Comparison of ENCODE assay signal across 28 mouse cellular contexts in the genomic region with DNA sequence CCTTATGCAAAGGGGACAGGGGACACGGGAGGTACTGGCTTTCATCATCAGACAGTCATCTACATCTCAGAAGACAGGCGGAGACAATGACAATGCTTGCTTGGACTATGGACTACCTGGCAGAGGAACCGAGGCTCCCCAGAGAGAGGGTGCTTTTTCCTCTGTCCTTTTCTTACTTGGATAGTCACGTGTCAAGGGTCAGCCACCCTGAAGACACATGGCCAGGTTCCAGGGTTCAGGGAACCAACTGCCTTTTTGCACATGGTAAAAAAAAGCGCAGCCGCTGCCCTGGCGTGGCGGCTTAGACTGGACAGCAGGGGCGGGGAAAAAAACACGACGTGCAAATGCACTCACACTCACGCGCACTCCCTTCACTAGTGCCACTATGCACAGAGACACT. TPM values are rescaled to one million over a fixed set of nuclear protein-coding genes. Genes with fewer than 3 reads are reported as not detected.
A peak's percentile ranks its signal among the peaks of the same experiment; 100 is the strongest.
DNase-seq lines count a peak whose midpoint lies in the region; ATAC-seq and TF ChIP-seq lines count a peak whose summit lies in the region.
"Had no signal": no experiment of that assay in that cellular context is flagged by ENCODE, and none has a peak within 500 bp of the region (broad histone marks: within the 10 kb centered on the region; RNA-seq: fewer than 3 reads in every experiment).

No protein-coding gene starts in this region.

- no peak overlapping the region for H3K9ac ChIP-seq in heart, embryonic 12.5 days
- H3K9ac ChIP-seq in heart, embryonic 11.5 days (ENCODE audit: low read depth, low read length), result no peak overlapping the region
- no peak overlapping the region for H3K9ac ChIP-seq in kidney, embryonic 15.5 days
- H3K9ac ChIP-seq in midbrain, embryonic 11.5 days (ENCODE audit: low read length), result no peak overlapping the region
- H3K9ac ChIP-seq: intestine, embryonic 15.5 days; liver, embryonic 12.5 days; neural tube, embryonic 13.5 days had no signal

- DNase-seq in kidney, adult 2 months, result peak; percentile 96
- DNase-seq in kidney, postnatal 36 days, result peak; percentile 89 to 93
- no peak for DNase-seq in layer of hippocampus, adult 18-20 months (ENCODE audit: low spot score in 2 of 2)
- no peak for DNase-seq in midbrain, embryonic 11.5 days (ENCODE audit: low spot score, missing footprints)
- DNase-seq: cerebellum, adult 18-20 months; cerebellum, postnatal 14 days; gastrocnemius, postnatal 36 days; layer of hippocampus, postnatal 36 days; thymus, postnatal 14 days had no signal

- no peak overlapping the region for H3K4me3 ChIP-seq in heart, embryonic 12.5 days
- no peak overlapping the region for H3K4me3 ChIP-seq in heart, embryonic 11.5 days (ENCODE audit: low read depth, low read length)
- H3K4me3 ChIP-seq in kidney, adult 2 months (ENCODE audit: insufficient read depth, low read depth, low read length), result no peak overlapping the region
- H3K4me3 ChIP-seq in kidney, embryonic 15.5 days (replicated peaks), result no peak overlapping the region
- H3K4me3 ChIP-seq in brown adipose tissue, adult 24 weeks (ENCODE audit: insufficient read depth, low read depth, low read length), result no peak overlapping the region
- no peak overlapping the region for H3K4me3 ChIP-seq in midbrain, embryonic 11.5 days (ENCODE audit: low read depth, low read length)
- H3K4me3 ChIP-seq: forebrain, embryonic 10.5 days; intestine, embryonic 15.5 days; liver, embryonic 12.5 days; myocyte; neural tube, embryonic 13.5 days had no signal

- H3K4me2 ChIP-seq in heart, embryonic 12.5 days, result no peak overlapping the region
- no peak overlapping the region for H3K4me2 ChIP-seq in heart, embryonic 11.5 days
- H3K4me2 ChIP-seq in kidney, embryonic 15.5 days, result no peak overlapping the region
- H3K4me2 ChIP-seq in midbrain, embryonic 11.5 days, result no peak overlapping the region
- H3K4me2 ChIP-seq: intestine, embryonic 15.5 days; liver, embryonic 12.5 days; neural tube, embryonic 13.5 days had no signal

- H3K27ac ChIP-seq in heart, embryonic 12.5 days (ENCODE audit: poor library complexity, severe bottlenecking), result no peak overlapping the region
- H3K27ac ChIP-seq in heart, embryonic 11.5 days (ENCODE audit: low read depth, low read length), result no peak overlapping the region
- peak overlapping the region; percentile 7; the same call in 1 of the 2 replicates for H3K27ac ChIP-seq in kidney, adult 2 months (ENCODE audit: insufficient read depth, low read depth, low read length)
- H3K27ac ChIP-seq in kidney, embryonic 15.5 days, result no peak overlapping the region
- H3K27ac ChIP-seq in brown adipose tissue, adult 24 weeks (replicated peaks; ENCODE audit: low read depth, low read length), result peak overlapping the region; percentile 69
- H3K27ac ChIP-seq in midbrain, embryonic 11.5 days (ENCODE audit: low read depth, low read length), result no peak overlapping the region
- H3K27ac ChIP-seq: forebrain, embryonic 10.5 days; intestine, embryonic 15.5 days; liver, embryonic 12.5 days; neural tube, embryonic 13.5 days had no signal

- H3K36me3 ChIP-seq in heart, embryonic 12.5 days, result peaks cover 84% of the 10 kb centered on the region
- peaks cover 25% of the 10 kb centered on the region for H3K36me3 ChIP-seq in heart, embryonic 11.5 days (ENCODE audit: control insufficient read depth, insufficient read depth, low read length)
- no peaks in the 10 kb centered on the region; the same call in 1 of the 2 replicates for H3K36me3 ChIP-seq in kidney, adult 2 months (ENCODE audit: control insufficient read depth, insufficient read depth, low read length)
- peaks cover 48% of the 10 kb centered on the region for H3K36me3 ChIP-seq in kidney, embryonic 15.5 days
- no peaks in the 10 kb centered on the region for H3K36me3 ChIP-seq in midbrain, embryonic 11.5 days (ENCODE audit: control insufficient read depth, insufficient read depth, low read length)

- TF ChIP-seq POLR2A in kidney, adult 2 months (IDR thresholded peaks at IDR 0.05; ENCODE audit: low read depth, low read length), result no peak

- H3K9me3 ChIP-seq in heart, embryonic 12.5 days (replicated peaks), result 0 out of 2 replicates have a peak, but pooled peaks cover 4% of the 10 kb centered on the region
- H3K9me3 ChIP-seq in heart, embryonic 11.5 days (replicated peaks; ENCODE audit: control insufficient read depth, low read length), result no peaks in the 10 kb centered on the region
- H3K9me3 ChIP-seq in kidney, embryonic 15.5 days (replicated peaks), result no peaks in the 10 kb centered on the region
- no peaks in the 10 kb centered on the region for H3K9me3 ChIP-seq in midbrain, embryonic 11.5 days (ENCODE audit: control insufficient read depth, low read length)
- H3K9me3 ChIP-seq: forebrain, embryonic 10.5 days; G1E; intestine, embryonic 15.5 days; liver, embryonic 12.5 days; neural tube, embryonic 13.5 days had no signal

- 86% methylated on average over 13 of the region's 13 CpGs for WGBS in heart, embryonic 12.5 days
- 85% methylated on average over 13 of the region's 13 CpGs for WGBS in heart, embryonic 11.5 days (ENCODE audit: insufficient replicate concordance)
- WGBS in kidney, adult 2 months, result 57% methylated on average over 13 of the region's 13 CpGs
- 88% methylated on average over 13 of the region's 13 CpGs for WGBS in kidney, embryonic 15.5 days
- WGBS in midbrain, embryonic 11.5 days, result 88% methylated on average over 13 of the region's 13 CpGs

- no peaks in the 10 kb centered on the region for H3K27me3 ChIP-seq in heart, embryonic 12.5 days (replicated peaks)
- no peaks in the 10 kb centered on the region for H3K27me3 ChIP-seq in heart, embryonic 11.5 days (ENCODE audit: control insufficient read depth, insufficient read depth, low read length)
- H3K27me3 ChIP-seq in kidney, adult 2 months (replicated peaks; ENCODE audit: control insufficient read depth, insufficient read depth, low read length), result no peaks in the 10 kb centered on the region
- no peaks in the 10 kb centered on the region for H3K27me3 ChIP-seq in kidney, embryonic 15.5 days
- H3K27me3 ChIP-seq in midbrain, embryonic 11.5 days (ENCODE audit: control insufficient read depth, insufficient read depth, low read length), result no peaks in the 10 kb centered on the region
- H3K27me3 ChIP-seq: intestine, embryonic 15.5 days; liver, embryonic 12.5 days; neural tube, embryonic 13.5 days; Patski had no signal

- no peak for TF ChIP-seq CTCF in kidney, adult 2 months (conservative IDR thresholded peaks at IDR 0.05; ENCODE audit: insufficient read depth, insufficient read length, low read depth, low read length)

- H3K4me1 ChIP-seq in heart, embryonic 12.5 days (replicated peaks), result peaks cover 13% of the 10 kb centered on the region
- H3K4me1 ChIP-seq in heart, embryonic 11.5 days (ENCODE audit: control insufficient read depth, insufficient read depth, low read length), result peaks cover 10% of the 10 kb centered on the region
- peaks cover 4% of the 10 kb centered on the region; the same call in 1 of the 2 replicates for H3K4me1 ChIP-seq in kidney, adult 2 months (ENCODE audit: control insufficient read depth, insufficient read depth, low read length)
- peaks cover 7% of the 10 kb centered on the region for H3K4me1 ChIP-seq in kidney, embryonic 15.5 days
- peaks cover 12% of the 10 kb centered on the region for H3K4me1 ChIP-seq in brown adipose tissue, adult 24 weeks (ENCODE audit: control insufficient read depth, insufficient read depth, insufficient read length, low read length)
- H3K4me1 ChIP-seq in midbrain, embryonic 11.5 days (ENCODE audit: control insufficient read depth, insufficient read depth, low read length), result no peaks in the 10 kb centered on the region
- H3K4me1 ChIP-seq: intestine, embryonic 15.5 days; liver, embryonic 12.5 days; neural tube, embryonic 13.5 days had no signal

- 0 out of 2 replicates have a peak, but pooled peaks have one; percentile 7 for ATAC-seq in heart, embryonic 12.5 days (ENCODE audit: insufficient number of reproducible peaks, low FRiP score)
- no peak for ATAC-seq in heart, embryonic 11.5 days (replicated peaks; ENCODE audit: insufficient number of reproducible peaks, low FRiP score, low TSS enrichment)
- no peak for ATAC-seq in kidney, embryonic 15.5 days (replicated peaks; ENCODE audit: low FRiP score)
- no peak for ATAC-seq in midbrain, embryonic 11.5 days (ENCODE audit: low FRiP score)
- ATAC-seq: hindbrain, embryonic 16.5 days; intestine, embryonic 15.5 days; liver, embryonic 12.5 days; midbrain, embryonic 16.5 days; Patski had no signal

RNA-seq across cellular contexts. Expression of a gene that starts 11.8 kb away (rescaled TPM):
- polyA plus RNA-seq in heart, embryonic 12.5 days (2016; fragmentation: Nextera tagmentation; extraction: Ambion mirVana), result 6.5 and 7.0 TPM in 2 replicates
- 3.8 and 5.3 TPM in 2 replicates for polyA plus RNA-seq in heart, embryonic 11.5 days (2014; fragmentation: Nextera tagmentation; extraction: Ambion mirVana)
- polyA plus RNA-seq in kidney, adult 2 months (2012; rRNA removed), result 30.4 and 31.8 TPM in 2 replicates
- polyA plus RNA-seq in kidney, embryonic 15.5 days (2015; fragmentation: Nextera tagmentation; extraction: Ambion mirVana), result 6.7 and 7.9 TPM in 2 replicates
- 9.4 and 11.1 TPM in 2 replicates for polyA plus RNA-seq in brown adipose tissue, adult 24 weeks (2012; ENCODE audit: insufficient read depth, insufficient read length, missing spikeins)
- total RNA-seq in layer of hippocampus, adult 18-20 months (2021), result 1 to 10 TPM; 4.4 to 7.0 TPM
- 1.3 and 1.7 TPM in 2 replicates for polyA plus RNA-seq in midbrain, embryonic 11.5 days (2014; fragmentation: Nextera tagmentation; extraction: Ambion mirVana)

RNA-seq across cellular contexts. Expression of a gene that starts 19.8 kb away (rescaled TPM):
- polyA plus RNA-seq in heart, embryonic 12.5 days (2016; fragmentation: Nextera tagmentation; extraction: Ambion mirVana), result not detected in 2 replicates
- polyA plus RNA-seq in heart, embryonic 11.5 days (2014; fragmentation: Nextera tagmentation; extraction: Ambion mirVana), result not detected in 2 replicates
- polyA plus RNA-seq in kidney, adult 2 months (2012; rRNA removed), result not detected in 2 replicates
- polyA plus RNA-seq in kidney, embryonic 15.5 days (2015; fragmentation: Nextera tagmentation; extraction: Ambion mirVana), result not detected in 2 replicates
- polyA plus RNA-seq in brown adipose tissue, adult 24 weeks (2012; ENCODE audit: insufficient read depth, insufficient read length, missing spikeins), result not detected in 2 replicates
- not detected for total RNA-seq in layer of hippocampus, adult 18-20 months (2021)
- polyA plus RNA-seq in midbrain, embryonic 11.5 days (2014; fragmentation: Nextera tagmentation; extraction: Ambion mirVana), result not detected in 2 replicates
- total RNA-seq: adrenal gland, adult 18-20 months; G1E; gastrocnemius, adult 18-20 months; gastrocnemius, postnatal 36 days; hematopoietic stem cell, adult 5-6 weeks; layer of hippocampus, postnatal 36 days; megakaryocyte-erythroid progenitor cell, adult 5-6 weeks had no signal
- polyA plus RNA-seq: embryonic facial prominence, embryonic 11.5 days; forebrain, embryonic 10.5 days; G1E; intestine, embryonic 15.5 days; limb, embryonic 11.5 days; liver, embryonic 12.5 days; myocyte; neural tube, embryonic 13.5 days; Patski had no signal

RNA-seq across cellular contexts. Expression of a gene that starts 22.8 kb away (rescaled TPM):
- not detected in 2 replicates for polyA plus RNA-seq in heart, embryonic 12.5 days (2016; fragmentation: Nextera tagmentation; extraction: Ambion mirVana)
- not detected in 2 replicates for polyA plus RNA-seq in heart, embryonic 11.5 days (2014; fragmentation: Nextera tagmentation; extraction: Ambion mirVana)
- polyA plus RNA-seq in kidney, adult 2 months (2012; rRNA removed), result 0.04 and 0.08 TPM in 2 replicates
- polyA plus RNA-seq in kidney, embryonic 15.5 days (2015; fragmentation: Nextera tagmentation; extraction: Ambion mirVana), result 0.10 TPM in 1 of 2 replicates, not detected in the other
- polyA plus RNA-seq in brown adipose tissue, adult 24 weeks (2012; ENCODE audit: insufficient read depth, insufficient read length, missing spikeins), result not detected in 2 replicates
- total RNA-seq in layer of hippocampus, adult 18-20 months (2021), result 1 to 10 TPM; 2.0 to 2.1 TPM
- polyA plus RNA-seq in midbrain, embryonic 11.5 days (2014; fragmentation: Nextera tagmentation; extraction: Ambion mirVana), result 2.7 and 2.9 TPM in 2 replicates
- total RNA-seq: G1E; gastrocnemius, adult 18-20 months; gastrocnemius, postnatal 36 days; hematopoietic stem cell, adult 5-6 weeks; megakaryocyte-erythroid progenitor cell, adult 5-6 weeks had no signal
- polyA plus RNA-seq: G1E; limb, embryonic 11.5 days; liver, embryonic 12.5 days had no signal

RNA-seq across cellular contexts. Expression of a gene that starts 44.6 kb away (rescaled TPM):
- polyA plus RNA-seq in heart, embryonic 12.5 days (2016; fragmentation: Nextera tagmentation; extraction: Ambion mirVana), result 10.5 and 11.4 TPM in 2 replicates
- 30.8 and 41.1 TPM in 2 replicates for polyA plus RNA-seq in heart, embryonic 11.5 days (2014; fragmentation: Nextera tagmentation; extraction: Ambion mirVana)
- polyA plus RNA-seq in kidney, adult 2 months (2012; rRNA removed), result 445 and 472 TPM in 2 replicates
- polyA plus RNA-seq in kidney, embryonic 15.5 days (2015; fragmentation: Nextera tagmentation; extraction: Ambion mirVana), result 29.5 and 32.3 TPM in 2 replicates
- 148 and 163 TPM in 2 replicates for polyA plus RNA-seq in brown adipose tissue, adult 24 weeks (2012; ENCODE audit: insufficient read depth, insufficient read length, missing spikeins)
- total RNA-seq in layer of hippocampus, adult 18-20 months (2021), result 100 to 1,000 TPM; 149 to 156 TPM
- 83.6 and 85.0 TPM in 2 replicates for polyA plus RNA-seq in midbrain, embryonic 11.5 days (2014; fragmentation: Nextera tagmentation; extraction: Ambion mirVana)

Comparison
In these comparisons a context has a peak if more than half of its experiments do, and no peak if none do; other contexts are left out.
1. H3K27ac ChIP-seq: peak in kidney, adult 2 months (single experiment) and brown adipose tissue, adult 24 weeks (single experiment); none in heart, embryonic 12.5 days (single experiment), heart, embryonic 11.5 days (single experiment), kidney, embryonic 15.5 days (single experiment) and midbrain, embryonic 11.5 days (single experiment).
2. DNase-seq: peak in kidney, adult 2 months (single experiment) and kidney, postnatal 36 days (2 of 2); none in layer of hippocampus, adult 18-20 months (0 of 2) and midbrain, embryonic 11.5 days (single experiment).